Mouse (Mus musculus) layer of hippocampus, postnatal 10 days (tissue): Measurements from ENCODE around the gene Usp43. TPM values are rescaled to one million over a fixed set of nuclear protein-coding genes. Genes with fewer than 3 reads are reported as not detected.

Experiments used
- DNase-seq, 2 experiments: peaks; one replicate each; pipeline ENCODE4 v3.0.0; 2021; ENCODE audit warnings: low spot score in 2 of 2
- total RNA-seq, 2 experiments: library from RNA; stranded (reverse); gene quantifications; 2 replicates each; pipeline ENCODE4 v1.2.3; 2021

Gene Usp43
- total RNA-seq, 2 experiments from 2014 or later: 9.9 to 10.0 TPM

GRCm38 (mm10) chr11:67811535-67811934, 110.4 kb downstream of the Usp43 start:
- no peak for DNase-seq

DNA sequence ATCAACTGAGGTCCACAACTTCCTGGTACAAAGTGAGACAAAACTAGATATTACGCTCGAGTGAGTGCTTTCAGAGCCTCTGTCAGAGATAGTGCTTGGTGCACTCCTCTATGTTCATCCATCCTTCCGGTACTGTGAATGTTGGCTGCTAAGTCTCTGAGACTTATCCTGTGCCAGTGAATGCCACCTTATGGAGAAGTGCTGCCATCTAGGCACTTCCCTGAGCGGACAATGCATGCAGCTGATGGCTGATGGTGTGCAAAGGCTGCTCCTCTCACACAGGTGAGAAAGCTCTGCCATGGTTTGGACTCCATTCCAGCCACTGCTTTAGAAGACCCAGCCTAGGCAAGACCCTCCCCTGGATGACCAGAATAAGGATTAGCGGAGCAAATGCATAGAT, 113.9 kb downstream of the Usp43 start:
- DNase-seq: no peak

- no peak for DNase-seq
These were observed 114.9 kb downstream of the Usp43 start for GRCm38 (mm10) chr11:67806832-67807597.

DNA sequence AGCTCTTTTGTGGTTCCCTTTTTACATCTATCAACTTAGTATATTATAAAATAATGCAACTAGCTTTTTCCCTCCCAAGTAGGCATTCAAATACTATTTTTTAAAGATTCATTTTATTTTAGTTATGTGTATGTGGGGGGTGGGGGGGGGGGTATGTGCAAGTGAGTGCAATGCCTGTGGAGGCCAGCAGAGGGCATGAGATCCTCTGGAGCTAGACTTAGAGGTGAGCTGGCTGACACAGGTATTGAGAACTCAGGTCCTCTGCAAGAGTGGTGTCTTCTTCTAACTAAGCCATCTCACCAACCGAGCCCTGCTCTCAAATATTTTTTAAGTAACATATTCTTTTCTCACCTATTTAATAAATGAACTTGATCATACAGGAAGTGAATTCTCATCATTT, 116.4 kb downstream of the Usp43 start:
- no peak for DNase-seq

Other genes with a start within 250 kb of the Usp43 start
- 1 to 10 TPM; 1.4 to 2.1 TPM for gene Rcvrn, start 226.8 kb downstream of the Usp43 start, total RNA-seq
- under 1 TPM; 0.43 to 0.54 TPM for gene Glp2r, start 151.0 kb downstream of the Usp43 start, total RNA-seq
- not detected for gene Gsg1l2, start 147.5 kb downstream of the Usp43 start, total RNA-seq
- gene Dhrs7c, start 124.0 kb downstream of the Usp43 start, total RNA-seq: under 1 TPM in 1 of 2 experiments, not detected in 1; 0.87 TPM
- gene Cfap52, start 43.5 kb upstream of the Usp43 start, total RNA-seq: 1 to 10 TPM; 2.8 to 4.0 TPM
- 10 to 100 TPM; 27.2 to 37.8 TPM for gene Stx8, start 44.0 kb upstream of the Usp43 start, total RNA-seq